Mouse (Mus musculus) lung, postnatal 0 days (tissue): ENCODE results near the gene Ralgps2.

Experiments used
- CTCF ChIP-seq: IDR thresholded peaks from 2 replicates; pipeline ENCODE4 v1.5.1; 2016; ENCODE audit warnings: antibody characterized with exemption, mild to moderate bottlenecking
- EP300 ChIP-seq: IDR thresholded peaks from 2 replicates; pipeline ENCODE4 v1.6.1; 2016; ENCODE audit warnings: antibody characterized with exemption, mild to moderate bottlenecking, control low read depth

- no peak for TF ChIP-seq CTCF
- no peak for TF ChIP-seq EP300
Observed at GRCm38 (mm10) chr1:156778977-156779376, 160.4 kb downstream of the Ralgps2 start.
